Mouse (Mus musculus) stomach, postnatal 0 days (tissue): ENCODE data around the gene Ccnjl.

Source experiments
- CTCF ChIP-seq: IDR thresholded peaks from 2 replicates; pipeline ENCODE4 v1.5.1; 2016; ENCODE audit warnings: antibody characterized with exemption, low read depth, mild to moderate bottlenecking, moderate library complexity
- EP300 ChIP-seq: optimal IDR thresholded peaks from 2 replicates; pipeline ENCODE3; 2016; ENCODE audit warnings: antibody characterized with exemption

GRCm38 (mm10) chr11:43493815-43494409, 34.7 kb upstream of the Ccnjl start:
- TF ChIP-seq CTCF (peak; percentile 90), EP300 (no peak)
